Mouse (Mus musculus) ES-E14 (cell line): ENCODE measurements around the gene Tmem208. TPM values are rescaled to one million over a fixed set of nuclear protein-coding genes. Genes with fewer than 3 reads are reported as not detected.
A peak's percentile ranks its signal among the peaks of the same experiment; 100 is the strongest.

Source experiments
- DNase-seq: peaks from one replicate; pipeline ENCODE4 v3.0.0-alpha.2; 2013; ENCODE audit warnings: low read depth, low spot score
- H3K27ac ChIP-seq: 2 replicates; pipeline ENCODE4 v1.5.1; 2012; ENCODE audit warnings: low read depth, mild to moderate bottlenecking, low read length, moderate library complexity, mixed read lengths; ENCODE audit not compliant: poor library complexity, insufficient read depth, severe bottlenecking
- H3K36me3 ChIP-seq: 2 replicates; pipeline ENCODE4 v1.6.1; 2012; ENCODE audit warnings: mild to moderate bottlenecking, low read length, moderate library complexity, mixed read lengths; ENCODE audit not compliant: control insufficient read depth, poor library complexity, insufficient read depth, severe bottlenecking
- H3K4me1 ChIP-seq, 2 experiments: fragments of 150-350 bp in 1 of 2; sonication (generic) in 1 of 2; 2 replicates each; pipeline ENCODE4 v1.6.1; 2012; ENCODE audit warnings: low read length in 2 of 2, mild to moderate bottlenecking in 1 of 2, mixed read lengths in 1 of 2; ENCODE audit not compliant: control insufficient read depth in 2 of 2, insufficient read depth in 2 of 2, poor library complexity in 1 of 2
- H3K4me3 ChIP-seq, 2 experiments: fragments of 150-350 bp in 1 of 2; sonication (generic) in 1 of 2; 2 replicates each; pipeline ENCODE4 v1.5.1; 2012; ENCODE audit warnings: low read length in 2 of 2, low read depth in 1 of 2, mild to moderate bottlenecking in 1 of 2, mixed read lengths in 1 of 2; ENCODE audit not compliant: insufficient read depth in 1 of 2, poor library complexity in 1 of 2, severe bottlenecking in 1 of 2
- H3K9ac ChIP-seq: 2 replicates; pipeline ENCODE4 v1.6.1; 2012; ENCODE audit warnings: low read depth, mild to moderate bottlenecking, low read length, mixed read lengths; ENCODE audit not compliant: poor library complexity, insufficient read depth, severe bottlenecking
- H3K9me3 ChIP-seq: fragments of 150-350 bp; sonication (generic); 2 replicates; pipeline ENCODE4 v1.6.1; 2012; ENCODE audit warnings: low read depth, mild to moderate bottlenecking, low read length; ENCODE audit not compliant: control insufficient read depth, insufficient read depth
- CHD2 ChIP-seq: IDR thresholded peaks from 2 replicates; pipeline ENCODE4 v1.6.1; 2014; ENCODE audit warnings: mild to moderate bottlenecking, low read depth, low read length, inconsistent platforms
- HCFC1 ChIP-seq: IDR thresholded peaks from 2 replicates; pipeline ENCODE4 v1.6.1; 2012; ENCODE audit warnings: low read length, inconsistent platforms, borderline replicate concordance; ENCODE audit not compliant: insufficient read depth
- MAFK ChIP-seq: IDR thresholded peaks from 2 replicates; pipeline ENCODE4 v1.6.1; 2014; ENCODE audit warnings: mild to moderate bottlenecking, low read depth, low read length, inconsistent platforms; ENCODE audit not compliant: insufficient read depth
- ZC3H11A ChIP-seq: IDR thresholded peaks from 2 replicates; pipeline ENCODE4 v1.6.1; 2012; ENCODE audit warnings: low read depth, mild to moderate bottlenecking, inconsistent platforms, low read length, borderline replicate concordance
- ZNF384 ChIP-seq: IDR thresholded peaks from 2 replicates; pipeline ENCODE4 v1.6.1; 2012; ENCODE audit warnings: low read depth, low read length, inconsistent platforms
- in situ Hi-C, 2 experiments: fragments of 600-800 bp; cut with MboI; formaldehyde crosslinking; loops; one replicate each; pipeline ENCODE4 v1.15.1; 2025; ENCODE audit warnings: low sequenced_read_pairs in 2 of 2, inconsistent platforms in 1 of 2; ENCODE audit not compliant: unreplicated experiment in 2 of 2
- total RNA-seq: library from RNA; depleted of rRNA; stranded (reverse); fragments of 300-350 nt; gene quantifications from 2 replicates; pipeline ENCODE4 v1.2.3, GENCODE M21; 2012

The Tmem208 gene
- total RNA-seq, 1 experiment, result 123 TPM

- Histone ChIP-seq H3K4me3 (peak overlapping the region in 1 of 2 experiments; percentile 52; a peak in 1 of 4 replicates), H3K36me3 (no peaks in the 10 kb centered on the region; the same call in 1 of the 2 replicates), H3K27ac (no peak overlapping the region), H3K9ac (no peak overlapping the region), H3K4me1 (peaks cover 2 to 36% of the 10 kb centered on the region in 2 experiments; a peak in 3 of 4 replicates), H3K9me3 (no peaks in the 10 kb centered on the region)
- in situ Hi-C loops, result no loop called here
- TF ChIP-seq MAFK, result no peak
- no peak for DNase-seq
Measured at GRCm38 (mm10) chr8:105292471-105292870, 33.7 kb upstream of the Tmem208 start.

GRCm38 (mm10) chr8:105293405-105293804 lies 32.7 kb upstream of the Tmem208 start:
- in situ Hi-C loops, result no loop called here
- H3K36me3 ChIP-seq, result no peaks in the 10 kb centered on the region; the same call in 1 of the 2 replicates
- peak overlapping the region; percentile 52 to 53; a peak in 3 of 4 replicates for H3K4me3 ChIP-seq
- H3K9me3 ChIP-seq, result no peaks in the 10 kb centered on the region
- TF ChIP-seq HCFC1 (no peak), MAFK (no peak), ZC3H11A (no peak), CHD2 (no peak), ZNF384 (no peak)
- H3K27ac ChIP-seq, result no peak overlapping the region
- no peak for DNase-seq
- peaks cover 2 to 37% of the 10 kb centered on the region in 2 experiments; a peak in 3 of 4 replicates for H3K4me1 ChIP-seq
- peak overlapping the region; percentile 21 for H3K9ac ChIP-seq

GRCm38 (mm10) chr8:105294776-105295175 lies 31.4 kb upstream of the Tmem208 start:
- H3K9me3 ChIP-seq, result no peaks in the 10 kb centered on the region
- H3K4me3 ChIP-seq, result peak overlapping the region in 1 of 2 experiments; percentile 57; a peak in 1 of 4 replicates
- TF ChIP-seq HCFC1, result no peak
- peaks cover 2 to 34% of the 10 kb centered on the region in 2 experiments; a peak in 3 of 4 replicates for H3K4me1 ChIP-seq
- no peak overlapping the region for H3K27ac ChIP-seq
- H3K36me3 ChIP-seq, result peaks cover 5% of the 10 kb centered on the region
- H3K9ac ChIP-seq, result no peak overlapping the region
- in situ Hi-C loops, result no loop called here
- DNase-seq, result no peak

- peak overlapping the region; percentile 18; the same call in 1 of the 2 replicates for H3K9ac ChIP-seq
- peaks cover 2 to 32% of the 10 kb centered on the region in 2 experiments; a peak in 3 of 4 replicates for H3K4me1 ChIP-seq
- no peak overlapping the region for H3K27ac ChIP-seq
- no peak for DNase-seq
- peaks cover 10% of the 10 kb centered on the region for H3K36me3 ChIP-seq
- H3K4me3 ChIP-seq, result peak overlapping the region; percentile 36 to 57; a peak in 3 of 4 replicates
- TF ChIP-seq CHD2 (no peak), ZC3H11A (no peak), ZNF384 (no peak), MAFK (no peak), HCFC1 (no peak)
- in situ Hi-C loops, result no loop called here
- no peaks in the 10 kb centered on the region for H3K9me3 ChIP-seq
Measured at GRCm38 (mm10) chr8:105295256-105295655, 30.9 kb upstream of the Tmem208 start.

- Histone ChIP-seq H3K9ac (peak within 1 kb of the TSS; percentile 18; the same call in 1 of the 2 replicates), H3K27ac (peak within 1 kb of the TSS; percentile 50; the same call in 1 of the 2 replicates), H3K36me3 (peaks cover 16% of the 10 kb centered on the region), H3K4me1 (peaks cover 2 to 28% of the 10 kb centered on the region in 2 experiments; a peak in 3 of 4 replicates), H3K4me3 (peak within 1 kb of the TSS; percentile 57 to 93), H3K9me3 (no peaks in the 10 kb centered on the region)
- DNase-seq, result no peak
- in situ Hi-C loops, result no loop called here
- TF ChIP-seq MAFK (no peak), CHD2 (no peak), HCFC1 (no peak), ZNF384 (no peak)
Measured at GRCm38 (mm10) chr8:105295895-105296573, 30.1 kb upstream of the Tmem208 start, which contains the start of gene Exoc3l. TSS of gene Exoc3l (minus strand) at chr8:105296101.
